Mouse (Mus musculus) urinary bladder, postnatal 25 days (tissue): Measurements from ENCODE around the gene Gm27029.
"Not testable (repeated sequence)": the region's sequence is repeated elsewhere in the genome, so short reads cannot be mapped to it uniquely, and the experiment has no call there.

Experiments used
- DNase-seq: peaks from one replicate; pipeline ENCODE4 v3.0.0; 2022; ENCODE audit warnings: low spot score

The Gm27029 gene

DNA sequence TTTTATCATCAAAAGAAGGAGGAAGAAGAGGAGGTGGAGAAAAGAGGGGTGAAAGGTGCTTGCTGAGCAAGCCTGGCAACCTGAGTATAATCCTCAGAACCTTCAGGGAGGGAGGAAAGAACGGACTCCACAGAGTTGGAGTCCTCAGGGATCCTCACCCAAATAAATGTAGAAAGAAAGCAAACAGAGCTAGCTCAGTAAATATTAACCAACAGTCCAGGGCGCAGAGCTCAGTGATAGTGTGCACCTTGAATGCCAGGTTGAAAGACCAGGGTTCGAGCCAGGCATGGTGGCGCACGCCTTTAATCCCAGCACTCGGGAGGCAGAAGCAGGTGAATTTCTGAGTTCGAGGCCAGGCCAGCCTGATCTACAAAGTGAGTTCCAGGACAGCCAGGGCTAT, 31.0 kb upstream of the Gm27029 start:
- DNase-seq: no peak

DNA sequence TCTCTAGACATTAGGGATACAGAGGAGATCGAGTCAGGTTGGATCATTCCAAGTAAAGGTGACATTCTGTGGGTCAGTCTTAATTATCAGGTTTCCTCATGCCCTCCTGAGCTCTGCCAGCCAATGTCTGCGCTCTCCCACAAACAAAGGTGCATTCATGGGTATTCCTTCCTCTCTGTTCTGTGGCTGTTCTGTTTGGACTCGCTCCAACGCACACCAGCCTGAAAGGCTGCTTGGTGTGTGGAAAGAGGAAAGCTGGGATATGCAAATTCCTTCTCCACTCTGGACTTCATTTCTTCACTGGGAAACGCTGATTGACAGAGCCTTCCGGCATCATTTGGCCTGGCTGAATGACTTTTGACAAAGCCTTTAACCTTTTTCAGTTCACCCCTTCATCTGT, 30.1 kb upstream of the Gm27029 start:
- no peak for DNase-seq

GRCm38 (mm10) chr11:101452093-101452774, 27.6 kb upstream of the Gm27029 start:
- no peak for DNase-seq

DNA sequence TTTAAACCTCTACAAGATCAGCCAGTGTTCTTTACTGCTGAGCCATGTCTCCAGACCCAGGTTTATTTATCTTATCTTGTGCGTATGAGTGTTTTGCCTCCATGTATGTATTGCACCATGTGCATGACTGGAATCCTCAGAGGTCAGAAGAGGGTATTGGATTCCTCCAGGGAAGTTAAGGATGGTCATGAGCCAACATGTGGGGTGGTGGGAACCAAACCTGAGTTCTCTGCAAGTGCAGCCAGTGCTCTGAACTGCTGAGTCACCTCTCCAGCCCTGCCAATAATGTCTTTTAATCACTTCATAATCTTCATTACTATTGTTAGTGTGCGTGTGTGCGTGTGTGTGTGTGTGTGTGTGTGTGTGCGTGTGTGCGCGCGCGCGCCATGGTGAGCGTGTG, 26.9 kb upstream of the Gm27029 start:
- DNase-seq: no peak

DNA sequence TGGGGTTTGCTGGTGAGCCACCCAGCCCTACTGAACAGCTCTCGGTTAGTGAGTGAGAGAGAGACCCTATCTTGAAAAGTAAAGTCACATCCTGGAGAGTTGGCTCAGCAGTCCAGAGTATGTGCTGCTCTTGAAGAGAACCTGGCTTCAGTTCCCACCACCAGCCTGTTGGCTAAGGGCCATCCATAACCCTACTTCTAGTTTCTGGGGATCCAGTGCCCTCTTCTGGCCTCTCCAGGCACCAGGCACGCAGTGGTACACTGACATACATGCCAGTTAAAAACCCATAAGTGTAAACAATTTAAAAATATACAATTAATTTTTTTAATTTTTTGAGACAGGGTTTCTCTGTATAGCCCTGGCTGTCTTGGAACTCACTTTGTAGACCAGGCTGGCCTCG, 25.8 kb upstream of the Gm27029 start:
- no peak for DNase-seq

DNA sequence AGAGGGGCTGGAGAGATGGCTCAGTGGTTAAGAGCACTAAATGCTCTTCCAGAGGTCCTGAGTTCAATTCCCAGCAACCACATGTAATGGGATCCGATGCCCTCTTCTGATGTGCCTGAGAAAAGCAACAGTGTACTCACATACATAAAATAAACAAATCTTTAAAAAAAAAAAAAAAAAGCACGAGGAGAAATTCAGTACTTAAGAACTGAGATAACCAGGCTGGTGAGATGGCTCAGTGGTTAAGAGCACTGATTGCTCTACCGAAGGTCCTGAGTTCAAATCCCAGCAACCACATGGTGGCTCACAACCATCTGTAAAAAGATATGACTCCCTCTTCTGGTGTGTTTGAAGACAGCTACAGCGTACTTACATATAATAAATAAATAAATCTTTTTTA, 25.0 kb upstream of the Gm27029 start:
- DNase-seq: not testable (repeated sequence)

DNA sequence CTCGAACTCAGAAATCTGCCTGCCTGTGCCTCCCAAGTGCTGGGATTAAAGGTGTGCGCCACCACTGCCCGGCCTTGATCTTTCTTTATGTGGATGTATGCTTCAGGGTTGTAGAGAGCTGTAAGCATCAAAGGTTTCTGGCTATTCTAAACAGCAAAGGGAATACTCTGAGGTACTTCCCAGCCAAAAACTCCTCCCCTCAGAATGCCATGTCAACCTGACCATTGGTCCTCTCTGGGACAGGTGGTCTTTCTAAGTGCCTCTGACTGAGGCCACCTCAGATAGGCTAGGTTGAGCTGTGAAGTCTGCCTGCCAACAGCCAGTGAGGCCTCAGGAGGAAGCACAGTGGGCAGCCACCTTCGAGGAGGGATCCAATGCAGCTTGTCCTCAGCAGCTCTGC, 24.3 kb upstream of the Gm27029 start:
- DNase-seq: no peak

DNA sequence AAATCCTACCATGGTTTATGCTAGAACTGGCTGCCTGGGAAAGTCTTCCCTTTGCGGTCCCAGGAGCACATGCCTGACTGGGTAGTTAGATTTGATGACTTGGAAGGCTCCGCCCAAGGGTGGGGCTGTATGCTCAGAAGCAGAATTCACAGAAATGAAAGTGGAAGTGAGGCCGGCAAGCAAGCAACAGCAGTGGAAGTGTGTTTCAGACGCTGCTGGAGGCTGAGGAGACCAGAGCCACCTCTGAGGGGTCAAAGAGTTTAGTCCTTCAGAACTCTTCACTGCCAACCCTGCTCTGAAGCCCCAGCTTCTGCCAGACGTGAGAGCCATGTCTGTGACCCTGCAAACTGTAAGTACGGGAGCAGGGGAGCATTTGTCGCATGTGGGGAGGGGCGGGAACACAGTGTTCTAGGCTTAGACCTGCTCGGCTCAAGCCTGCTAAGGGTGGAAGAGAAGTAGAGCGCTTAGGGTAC, 23.7 kb upstream of the Gm27029 start, which contains the start of gene Ifi35:
TSS of gene Ifi35 (plus strand) at position 134 of the 473 bp plus-strand sequence.
- DNase-seq: peak; percentile 66

DNA sequence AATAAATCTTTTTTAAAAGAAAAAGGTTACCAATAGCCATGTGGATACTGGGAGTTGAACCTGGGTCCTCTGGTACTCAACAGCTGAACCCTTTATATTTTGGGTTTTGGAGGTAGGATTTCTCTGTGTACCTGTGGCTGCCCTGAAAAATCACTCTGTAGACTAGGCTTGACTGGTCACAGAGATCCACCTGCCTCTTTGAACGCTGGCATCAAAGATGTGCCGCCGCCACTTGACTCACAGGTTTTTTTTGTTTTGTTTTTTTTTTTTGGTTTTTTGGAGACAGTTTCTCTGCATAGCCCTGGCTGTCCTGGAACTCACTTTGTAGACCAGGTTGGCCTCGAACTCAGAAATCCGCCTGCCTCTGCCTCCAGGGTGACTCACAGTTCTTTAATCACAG, 23.2 kb upstream of the Gm27029 start:
- DNase-seq: no peak

GRCm38 (mm10) chr11:101446860-101447259, 22.3 kb upstream of the Gm27029 start:
- not testable (repeated sequence) for DNase-seq

- DNase-seq: no peak
Measured at GRCm38 (mm10) chr11:101446319-101446718, 21.7 kb upstream of the Gm27029 start.

- no peak for DNase-seq
Measured at GRCm38 (mm10) chr11:101442760-101443159, 18.2 kb upstream of the Gm27029 start.

- DNase-seq: peak; percentile 82
Measured at GRCm38 (mm10) chr11:101442127-101442693, 17.6 kb upstream of the Gm27029 start, which contains the start of gene Rpl27. Gene Rpl27 (plus strand): TSS chr11:101442298.

- DNase-seq: not testable (repeated sequence)
Measured at GRCm38 (mm10) chr11:101441450-101442126, 17.0 kb upstream of the Gm27029 start.

GRCm38 (mm10) chr11:101438006-101438405, 13.4 kb upstream of the Gm27029 start:
- DNase-seq: not testable (repeated sequence)

DNA sequence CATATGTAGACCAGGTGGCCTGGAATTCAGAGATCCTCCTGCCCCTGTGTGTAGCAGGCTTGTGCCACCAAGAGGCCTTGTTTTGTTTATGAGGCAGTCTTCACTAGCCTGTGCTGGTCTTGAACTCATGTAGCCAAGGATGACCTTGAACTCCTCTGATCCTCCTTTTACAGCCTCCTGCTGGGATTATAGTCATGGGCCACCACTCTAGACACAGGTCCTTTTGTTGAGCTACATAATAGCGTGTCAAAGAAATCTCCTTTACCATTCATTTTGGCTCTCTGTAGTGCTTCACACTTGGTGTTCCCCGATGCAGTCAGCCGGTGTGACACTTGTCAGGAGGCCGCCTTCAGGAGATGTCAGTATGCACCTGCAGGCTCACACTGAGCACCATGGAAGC, 12.3 kb upstream of the Gm27029 start:
- no peak for DNase-seq

GRCm38 (mm10) chr11:101435831-101436230, 11.2 kb upstream of the Gm27029 start:
- no peak for DNase-seq

DNA sequence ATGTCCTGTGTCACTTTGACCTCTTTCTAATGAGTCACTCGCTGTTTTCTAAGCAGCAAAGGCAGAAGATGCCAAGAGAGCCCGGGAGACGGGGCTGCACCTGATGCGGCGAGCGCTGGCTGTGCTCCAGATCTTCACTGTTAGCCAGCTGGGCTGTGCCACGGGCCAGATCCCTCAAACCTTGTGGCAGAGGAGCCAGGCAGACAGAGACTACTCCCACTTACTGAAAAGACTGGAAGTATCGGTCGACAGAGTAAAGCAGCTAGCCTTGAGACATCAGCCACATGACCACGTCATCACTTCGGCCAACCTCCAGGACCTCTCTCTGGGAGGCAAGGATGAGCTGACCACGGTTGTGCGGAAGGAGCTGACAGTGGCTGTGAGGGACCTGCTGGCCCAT, 8.8 kb upstream of the Gm27029 start:
- DNase-seq: no peak

DNA sequence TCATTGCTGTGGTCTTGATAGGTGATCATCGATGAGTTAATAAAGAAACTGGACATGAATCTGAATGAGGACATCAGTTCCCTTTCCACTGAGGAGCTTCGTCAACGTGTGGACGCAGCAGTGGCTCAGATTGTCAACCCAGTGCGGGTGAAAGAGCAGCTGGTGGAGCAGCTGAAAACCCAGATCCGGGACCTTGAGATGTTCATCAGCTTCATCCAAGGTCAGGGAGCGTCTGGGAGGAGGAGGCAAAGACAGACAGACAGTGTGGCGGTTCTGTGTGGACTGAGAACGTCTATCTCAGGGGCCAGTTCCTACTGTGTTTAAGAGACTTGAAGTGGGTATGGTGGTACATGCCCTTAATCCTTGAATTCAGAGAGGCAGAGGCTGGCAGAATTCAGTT, 6.7 kb upstream of the Gm27029 start:
- DNase-seq: no peak

DNA sequence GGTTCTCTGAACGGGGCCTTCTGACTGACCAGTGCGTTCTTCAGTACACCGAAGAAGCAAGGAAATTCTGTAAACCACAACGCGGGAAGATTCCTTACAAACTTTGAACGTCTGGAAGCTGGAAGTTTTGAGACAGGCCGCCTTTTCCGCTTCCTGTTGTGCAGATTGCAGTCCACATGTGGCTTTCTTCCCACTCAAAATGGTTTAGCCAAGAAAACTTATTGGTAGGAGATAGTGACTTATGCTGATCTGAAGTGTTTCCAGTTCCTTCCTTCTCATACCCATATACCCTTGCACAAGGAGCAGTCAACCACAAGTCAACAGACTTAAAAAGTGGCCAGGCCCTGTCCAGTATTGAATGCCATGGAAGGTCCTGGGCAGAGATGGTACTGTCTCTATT, 1.6 kb upstream of the Gm27029 start:
- no peak for DNase-seq

DNA sequence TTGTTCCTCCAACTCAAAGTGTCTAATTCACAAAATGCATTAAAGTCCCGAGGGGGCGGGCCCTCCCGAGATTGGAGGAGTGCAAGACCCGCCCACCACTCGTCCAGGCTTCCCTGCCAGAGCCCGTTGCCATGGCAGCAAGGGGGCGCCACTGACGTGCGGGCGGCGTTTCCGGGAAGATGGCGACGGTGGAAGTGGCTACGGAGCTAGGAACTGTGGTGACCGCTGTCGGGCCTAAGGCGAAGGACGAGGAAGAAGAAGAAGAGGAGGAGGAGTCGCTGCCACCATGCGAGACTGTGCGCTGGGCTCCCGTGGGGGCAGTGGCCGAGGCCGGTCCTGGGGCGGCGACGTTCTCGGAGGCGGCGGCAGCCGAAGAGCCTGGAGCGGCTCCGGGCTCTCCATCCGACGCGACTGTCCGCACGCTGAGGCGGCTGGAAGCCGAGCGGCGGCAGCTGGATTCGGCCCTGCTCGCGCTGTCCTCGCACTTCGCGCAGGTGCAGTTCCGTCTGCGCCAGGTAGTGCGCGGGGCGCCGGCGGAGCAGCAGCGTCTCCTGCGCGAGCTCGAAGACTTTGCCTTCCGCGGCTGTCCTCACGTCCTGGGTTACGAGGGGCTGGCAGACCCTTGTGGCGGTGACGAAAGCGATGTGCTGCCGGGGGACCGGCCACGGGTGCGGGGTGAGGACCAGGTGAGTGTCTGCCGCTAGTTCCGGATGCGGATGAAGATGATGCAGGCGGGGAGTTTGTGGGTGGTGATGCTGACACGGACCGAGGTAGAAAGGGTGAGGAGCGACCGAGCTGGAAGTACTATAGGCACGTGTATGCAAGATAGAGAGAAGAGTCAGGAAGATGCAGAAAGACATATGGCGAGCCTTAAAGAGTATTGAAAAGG, 573 bp upstream of the Gm27029 start, which contains the start of the genes Rundc1 and Ptges3l:
TSS of gene Rundc1 (plus strand) at position 161 of the 889 bp plus-strand sequence.
TSS of gene Ptges3l (minus strand) at position 409 of the 889 bp plus-strand sequence.
- peak; percentile 99 for DNase-seq

DNA sequence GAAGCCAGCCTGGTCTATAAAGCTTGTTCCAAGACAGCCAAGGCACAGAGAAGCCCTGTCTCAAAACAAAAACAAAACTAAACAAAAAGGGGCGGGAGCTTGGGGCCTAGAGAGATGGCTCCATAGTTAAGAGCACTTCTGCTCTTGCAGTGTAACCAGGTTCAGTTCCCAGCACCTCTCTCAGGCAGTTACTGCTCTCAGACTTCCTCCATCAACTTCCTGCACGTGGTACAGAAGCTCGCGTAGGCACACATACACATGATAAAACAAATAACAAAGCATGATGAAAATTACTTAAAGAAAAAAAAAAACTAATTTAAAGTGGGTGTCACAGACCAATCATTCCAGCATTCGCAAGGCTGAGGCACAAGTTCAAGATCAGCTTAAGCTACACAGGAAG, 4.4 kb downstream of the Gm27029 start:
- DNase-seq: no peak
